Mouse (Mus musculus) heart, postnatal 0 days (tissue): ENCODE results near the gene Prdm1.

Source experiments
- CTCF ChIP-seq: IDR thresholded peaks from 2 replicates; pipeline ENCODE4 v1.5.1; 2016; ENCODE audit warnings: antibody characterized with exemption, control low read depth, low read depth
- EP300 ChIP-seq: IDR thresholded peaks from 2 replicates; pipeline ENCODE4 v1.6.1; 2016; ENCODE audit warnings: antibody characterized with exemption, low read depth

- TF ChIP-seq CTCF (no peak), EP300 (no peak)
These were observed 106.4 kb downstream of the Prdm1 start for GRCm38 (mm10) chr10:44421896-44422295.
